Mouse (Mus musculus) heart, postnatal 25 days (tissue): Measurements from ENCODE around the gene Acacb. TPM values are rescaled to one million over a fixed set of nuclear protein-coding genes. Genes with fewer than 3 reads are reported as not detected.

Source experiments
- DNase-seq: peaks from one replicate; pipeline ENCODE4 v3.0.0; 2022; ENCODE audit warnings: low spot score
- intact Hi-C: fragments of 180-260 bp; cut with DNase I; formaldehyde crosslinking; loops from one replicate; pipeline ENCODE4 v1.15.1; 2025
- total RNA-seq, 2 experiments: library from RNA; stranded (reverse); gene quantifications; 2 replicates each; pipeline ENCODE4 v1.2.3; 2021

Gene Acacb
- total RNA-seq, 2 experiments from 2014 or later = 182 to 193 TPM

DNA sequence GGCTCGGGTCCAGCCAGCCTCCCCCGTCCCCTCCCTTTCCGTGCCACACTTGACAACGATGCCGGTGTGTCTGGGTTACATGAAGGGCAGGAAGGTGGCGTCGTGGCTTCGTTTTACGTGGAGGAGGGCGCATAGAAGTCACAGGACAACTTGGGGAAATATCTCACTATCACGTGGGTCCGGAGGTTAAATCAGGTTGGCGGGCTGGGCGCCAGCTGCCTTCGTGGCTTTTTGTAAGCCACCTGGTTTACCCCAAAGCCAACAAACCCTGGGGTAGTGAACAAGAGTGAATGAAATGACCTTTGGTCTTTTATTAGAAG is 14.9 kb upstream of the Acacb start:
- intact Hi-C loops = no loop called here
- DNase-seq = peak; percentile 40

DNA sequence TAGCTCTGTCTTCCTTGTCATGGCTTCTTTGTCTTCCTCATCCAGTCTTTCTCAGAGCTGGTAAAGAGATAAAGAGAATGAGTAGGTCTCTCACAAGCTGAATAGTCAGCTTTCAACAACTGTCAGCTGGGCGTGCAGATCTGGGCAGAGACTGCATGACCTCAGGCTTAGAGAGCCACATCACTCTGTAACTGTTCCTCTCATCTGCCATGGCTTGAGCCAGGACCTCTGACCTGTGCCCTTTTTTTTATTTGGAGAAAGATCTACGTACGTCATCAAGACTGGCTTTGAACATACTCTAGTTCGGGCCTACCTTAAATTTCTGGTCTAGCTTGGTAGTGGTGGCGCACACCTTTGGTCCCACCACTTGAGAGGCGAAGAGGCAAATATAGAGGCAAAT is 13.5 kb upstream of the Acacb start:
- intact Hi-C loops = no loop called here

DNA sequence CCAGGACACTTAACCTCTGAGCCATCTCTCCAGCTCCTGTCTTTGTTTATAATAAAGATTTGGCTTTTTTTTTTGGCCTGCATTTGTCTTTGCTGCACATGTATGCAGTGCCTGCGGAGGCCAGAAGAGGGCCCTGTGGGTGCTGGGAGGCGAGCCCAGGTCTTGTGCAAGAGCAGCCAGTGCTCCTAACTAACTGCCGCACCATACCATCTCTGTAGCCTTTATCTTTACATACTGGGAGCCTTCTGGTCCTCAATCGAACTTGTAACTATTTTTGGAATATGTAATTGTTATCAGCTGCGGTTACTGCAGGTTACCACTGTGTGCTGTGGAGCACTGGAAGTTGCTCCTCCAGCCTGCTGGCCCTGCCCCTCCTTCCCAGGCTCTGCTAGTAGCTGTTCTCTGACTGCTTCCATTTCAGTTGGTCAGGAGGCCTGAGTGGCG is 12.2 kb upstream of the Acacb start:
- intact Hi-C loops = loop anchor here (2.0 kb wide), 1 partner anchor 19 kb away; no protein-coding TSS in a partner anchor
- no peak for DNase-seq

More for the DNA sequence above, 13.5 kb upstream of the Acacb start:
- DNase-seq = no peak

DNA sequence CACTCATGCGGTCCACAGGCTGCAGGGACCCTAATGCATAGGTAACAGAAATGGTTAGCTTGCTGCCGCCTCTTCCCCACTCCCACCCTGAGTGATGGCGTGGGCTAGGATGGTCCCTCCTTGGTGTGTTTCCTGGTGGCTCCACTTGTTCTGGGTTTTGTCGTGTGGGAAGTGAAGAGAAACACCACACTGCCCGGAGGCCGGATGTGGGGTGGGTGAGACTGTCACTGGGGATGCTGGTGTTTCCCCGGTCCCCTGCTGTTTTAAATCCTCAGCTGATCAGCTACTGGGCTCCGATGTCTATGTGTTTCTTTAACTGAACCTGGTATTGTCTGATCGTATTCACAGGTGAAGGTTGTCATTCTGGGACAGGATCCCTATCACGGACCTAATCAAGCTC is 10.8 kb upstream of the Acacb start:
- DNase-seq = no peak
- intact Hi-C loops = loop anchor here (2.0 to 5.0 kb wide), 2 partner anchors 17 to 42 kb away; no protein-coding TSS in a partner anchor

DNA sequence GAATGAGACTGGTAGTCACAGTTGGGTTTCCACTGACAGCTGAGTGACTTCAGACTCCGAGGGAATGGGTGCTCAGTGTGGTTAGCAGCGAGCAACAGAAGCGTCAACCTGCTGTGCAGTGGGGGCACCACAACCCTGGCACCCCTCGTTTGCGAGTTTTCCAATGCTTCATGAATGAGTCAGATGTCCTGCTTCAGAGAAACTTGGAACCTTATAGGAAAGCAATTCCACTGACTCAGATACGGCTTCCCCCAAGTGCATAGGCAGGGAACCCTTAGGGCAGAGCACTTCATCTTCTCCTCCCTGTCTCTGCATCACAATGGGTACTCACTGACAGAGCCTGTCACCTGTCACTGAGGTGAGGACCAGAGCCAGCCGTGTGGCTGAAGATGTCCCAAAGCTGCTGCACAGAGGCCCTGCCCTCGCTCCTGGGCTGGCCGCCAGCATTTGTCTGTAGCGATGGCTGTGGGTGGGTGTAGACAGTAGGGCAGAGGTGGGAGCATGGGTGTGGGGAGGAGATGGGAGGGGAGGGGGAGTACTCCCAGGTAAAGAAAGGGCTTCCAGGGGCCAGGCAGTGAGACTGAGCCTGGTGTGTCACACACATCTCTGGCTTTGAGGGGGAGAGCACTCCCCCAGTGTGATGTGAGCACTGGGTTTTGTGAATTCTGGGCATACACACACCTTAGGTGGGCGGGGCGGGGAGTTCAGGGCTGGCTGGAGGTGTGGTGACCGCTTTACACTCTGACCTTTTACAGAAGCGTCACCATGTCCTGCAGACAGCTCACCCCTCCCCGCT is 8.7 kb upstream of the Acacb start:
- intact Hi-C loops = loop anchor here (5.0 kb wide), 1 partner anchor 40 kb away; no protein-coding TSS in a partner anchor
- DNase-seq = no peak

DNA sequence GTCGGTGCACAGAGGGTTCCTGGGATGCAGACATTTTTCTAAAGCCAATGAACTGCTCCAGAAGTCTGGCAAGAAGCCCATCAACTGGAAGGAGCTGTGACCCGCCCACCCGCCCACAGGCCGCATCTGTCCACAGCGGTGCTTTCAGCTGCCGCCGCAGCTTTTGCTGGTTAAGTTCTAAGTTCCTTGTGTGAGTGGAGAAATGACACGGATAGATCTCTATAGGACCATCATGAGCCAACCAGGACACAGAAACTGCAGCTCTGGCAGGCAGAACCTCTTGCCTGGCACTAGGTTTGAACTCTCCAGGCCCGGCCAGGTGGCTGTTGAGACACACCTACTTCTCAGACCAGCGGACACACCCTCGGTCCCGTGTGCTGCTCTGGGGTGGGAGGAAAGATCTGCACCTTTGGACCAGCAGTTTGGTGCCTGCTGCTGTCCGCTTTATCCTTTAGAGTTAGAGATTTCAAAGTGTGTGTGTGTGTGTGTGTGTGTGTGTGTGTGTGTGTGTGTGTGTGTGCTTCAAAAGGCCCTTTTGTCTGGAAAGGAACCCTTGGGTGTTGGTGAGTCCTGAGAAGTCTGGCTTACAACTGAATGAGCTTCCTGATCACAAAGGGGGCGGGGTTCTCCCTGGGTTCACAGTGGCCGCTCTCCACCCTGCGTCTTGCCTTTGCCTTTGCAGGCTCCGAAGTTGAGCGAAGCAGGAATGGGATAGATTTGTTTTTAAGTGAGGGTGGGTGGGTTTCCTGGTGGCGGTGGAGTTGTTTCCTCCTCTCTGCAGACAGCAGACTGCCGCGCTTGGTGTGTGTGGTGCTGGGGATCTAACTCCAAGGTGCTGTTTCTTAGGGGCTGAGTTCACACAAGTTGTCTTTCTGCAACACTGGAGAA is 7.8 kb upstream of the Acacb start:
- no peak for DNase-seq
- intact Hi-C loops = loop anchor here (5.0 kb wide), 1 partner anchor 39 kb away; no protein-coding TSS in a partner anchor

DNA sequence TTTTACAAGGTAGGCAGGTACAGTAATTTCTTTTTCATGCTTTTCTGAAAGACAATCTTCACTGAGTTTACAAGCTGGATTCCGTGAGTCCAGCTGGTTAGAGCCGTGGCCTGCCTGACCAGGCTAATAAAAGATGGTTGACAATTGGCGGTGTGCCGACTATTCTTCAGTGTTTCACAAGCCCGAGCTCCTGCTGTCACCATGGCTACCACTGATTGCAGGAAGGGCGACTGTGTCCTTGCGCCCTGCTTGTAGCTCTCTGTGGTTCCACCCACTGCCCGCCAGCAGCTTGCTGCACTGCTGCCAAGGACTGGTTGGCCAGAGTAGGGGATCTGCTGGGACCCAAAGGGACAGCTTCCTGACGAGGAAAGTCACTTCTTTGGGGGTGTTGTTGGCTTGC is 7.2 kb upstream of the Acacb start:
- DNase-seq = peak; percentile 84
- intact Hi-C loops = loop anchor here (5.0 kb wide), 1 partner anchor 38 kb away; no protein-coding TSS in a partner anchor

DNA sequence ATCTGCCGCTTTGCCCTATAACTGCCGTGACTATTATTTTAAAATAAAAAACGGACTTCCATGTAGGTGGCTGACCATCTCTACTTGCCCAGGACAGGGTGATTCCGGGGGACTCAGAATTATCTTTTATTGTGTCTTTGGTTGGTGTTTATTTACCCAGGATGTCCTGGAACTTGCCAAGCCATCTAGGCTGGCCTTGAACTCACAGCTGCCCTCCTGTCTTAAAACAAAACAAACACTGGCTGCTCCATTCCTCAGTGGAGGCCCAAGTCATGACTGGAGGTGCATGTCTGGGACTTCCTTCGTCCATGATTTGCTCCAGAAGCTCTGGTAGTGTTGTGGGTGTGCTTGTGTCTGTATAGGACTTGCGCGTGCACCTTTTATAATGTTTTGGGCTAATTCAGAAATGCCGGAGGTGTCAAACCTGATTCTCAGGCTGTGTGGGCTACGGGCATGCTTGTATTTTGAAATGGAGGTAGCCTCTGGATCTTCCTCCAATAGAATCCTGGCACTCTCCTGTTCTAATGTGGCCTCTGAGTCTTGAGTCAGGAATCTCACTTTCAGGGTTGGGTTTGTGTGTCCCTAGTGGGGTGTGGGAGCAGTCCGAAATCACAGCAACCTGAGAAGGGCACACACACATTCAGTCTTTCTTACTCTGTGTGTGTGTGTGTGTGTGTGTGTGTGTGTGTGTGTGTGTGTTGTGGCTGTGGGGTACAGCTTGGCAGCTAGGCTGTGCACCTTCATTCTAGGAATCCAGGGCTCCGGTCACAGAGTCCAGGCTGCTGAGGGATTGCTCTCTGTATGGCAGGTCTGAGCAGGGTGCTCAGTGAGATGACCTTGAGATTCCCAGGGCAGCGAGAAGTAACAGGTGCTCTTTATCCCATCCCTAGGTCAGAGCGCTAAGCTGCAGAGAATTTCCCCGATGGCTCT is 973 bp downstream of the Acacb start:
- DNase-seq = no peak
- intact Hi-C loops = no loop called here

DNA sequence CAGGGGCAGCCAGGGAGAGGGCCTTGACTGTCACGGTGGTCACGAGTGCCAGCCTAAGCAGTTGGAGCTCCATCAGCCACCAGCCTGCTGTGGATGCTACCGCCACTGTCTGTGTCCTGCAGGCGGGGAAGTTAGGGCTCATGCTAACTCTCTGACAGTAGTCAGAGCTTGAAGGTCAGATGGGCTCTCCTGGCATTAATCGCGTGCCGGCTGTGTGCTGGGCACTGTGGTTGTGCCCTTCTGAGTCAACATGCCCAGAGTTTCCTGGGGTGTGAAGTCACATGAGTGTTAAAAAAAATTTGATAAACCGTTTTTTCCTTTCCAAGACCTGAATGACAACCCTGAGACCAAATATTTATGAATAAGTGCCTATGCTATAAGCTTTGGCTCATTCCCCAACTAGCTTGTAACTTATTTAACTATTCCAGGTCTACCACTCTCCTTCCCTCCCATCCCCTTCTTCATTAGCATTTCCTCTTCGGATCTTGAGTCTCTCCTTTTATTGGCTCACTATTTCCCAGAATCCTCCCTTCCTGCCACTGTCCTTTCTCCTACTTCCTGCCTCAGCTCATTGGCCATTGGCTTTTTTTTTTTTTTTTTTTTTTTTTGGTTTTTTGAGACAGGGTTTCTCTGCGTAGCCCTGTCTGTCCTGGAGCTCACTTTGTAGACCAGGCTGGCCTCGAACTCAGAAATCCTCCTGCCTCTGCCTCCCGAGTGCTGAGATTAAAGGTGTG is 6.2 kb downstream of the Acacb start:
- DNase-seq = no peak
- intact Hi-C loops = loop anchor here (2.0 kb wide), 1 partner anchor 18 kb away; no protein-coding TSS in a partner anchor

DNA sequence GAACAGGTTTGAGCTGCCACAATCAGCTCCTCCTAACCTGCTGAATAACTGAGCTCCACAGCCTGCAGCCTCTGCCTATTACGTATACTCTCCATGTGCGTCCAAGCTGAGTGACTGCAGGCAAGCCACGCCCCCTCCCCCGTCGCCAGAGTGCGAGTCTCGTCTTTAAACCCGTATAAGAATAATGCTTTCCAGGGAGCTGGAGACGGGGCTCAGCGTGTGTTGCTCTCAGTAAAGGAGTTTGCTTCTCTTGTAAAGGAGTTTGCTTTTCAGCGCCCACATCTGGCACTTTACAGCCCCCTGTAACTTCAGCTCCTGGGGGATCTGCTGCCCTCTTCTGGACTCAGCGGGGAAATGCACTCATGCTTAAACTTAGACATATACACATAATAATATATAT is 7.2 kb downstream of the Acacb start:
- intact Hi-C loops = loop anchor here (2.0 kb wide), 1 partner anchor 19 kb away; no protein-coding TSS in a partner anchor
- DNase-seq = no peak

DNA sequence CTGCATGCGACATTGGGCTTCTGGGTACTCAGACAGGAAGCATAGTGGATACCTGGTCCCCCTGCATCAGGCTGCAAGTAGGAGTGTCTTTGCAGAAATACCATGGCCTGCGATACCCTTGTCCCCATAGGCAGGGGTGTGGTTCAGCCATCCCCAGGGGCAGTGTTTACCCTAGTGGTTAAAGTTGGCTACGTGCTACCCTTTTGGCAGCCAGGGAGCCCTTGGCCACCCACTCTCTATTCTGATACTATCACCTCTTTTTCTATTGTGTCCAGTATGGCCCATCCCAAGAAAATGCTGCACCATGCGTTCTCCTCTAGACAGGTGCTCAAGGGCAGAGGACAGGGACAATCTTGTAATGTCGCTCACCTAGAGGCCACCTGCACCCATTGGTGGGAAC is 8.4 kb downstream of the Acacb start:
- no peak for DNase-seq
- intact Hi-C loops = no loop called here

DNA sequence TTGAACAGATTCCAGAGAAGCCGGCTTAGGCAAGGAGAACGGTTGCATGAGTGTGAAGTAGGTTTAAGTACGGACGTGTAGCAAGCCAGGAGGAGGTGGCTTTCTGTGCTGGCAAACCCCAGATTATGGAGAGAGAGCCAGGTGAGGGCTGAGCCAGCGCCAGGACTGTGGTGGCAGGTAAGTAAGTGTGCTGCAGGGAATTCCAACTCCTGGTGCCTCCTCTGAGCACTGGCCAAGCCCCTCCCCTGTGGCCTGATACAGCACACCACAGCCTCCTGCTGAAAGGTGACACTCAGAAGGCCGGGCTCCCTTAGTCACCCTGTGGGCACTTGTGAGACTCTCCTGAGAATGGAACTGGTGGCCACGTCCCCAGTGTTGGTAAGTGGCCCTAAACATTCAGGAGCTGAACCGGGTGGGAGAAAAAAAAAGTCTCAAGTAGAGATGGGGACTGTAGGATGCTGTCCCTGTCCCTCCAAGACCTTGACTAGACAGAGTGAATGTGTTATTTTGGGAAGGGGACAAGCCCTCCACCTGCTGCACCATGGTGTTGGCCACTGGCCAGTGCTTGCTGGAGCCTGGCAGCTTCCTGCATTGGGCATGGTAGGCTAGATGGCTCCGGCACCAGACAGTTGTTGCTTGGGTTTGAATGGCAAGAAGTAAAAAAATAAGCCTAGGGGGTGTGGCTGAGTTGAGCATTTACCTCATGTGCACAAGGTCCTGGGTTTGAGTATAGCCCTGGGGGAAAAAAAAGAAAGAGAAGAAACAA is 9.0 kb downstream of the Acacb start:
- intact Hi-C loops = no loop called here
- DNase-seq = no peak

DNA sequence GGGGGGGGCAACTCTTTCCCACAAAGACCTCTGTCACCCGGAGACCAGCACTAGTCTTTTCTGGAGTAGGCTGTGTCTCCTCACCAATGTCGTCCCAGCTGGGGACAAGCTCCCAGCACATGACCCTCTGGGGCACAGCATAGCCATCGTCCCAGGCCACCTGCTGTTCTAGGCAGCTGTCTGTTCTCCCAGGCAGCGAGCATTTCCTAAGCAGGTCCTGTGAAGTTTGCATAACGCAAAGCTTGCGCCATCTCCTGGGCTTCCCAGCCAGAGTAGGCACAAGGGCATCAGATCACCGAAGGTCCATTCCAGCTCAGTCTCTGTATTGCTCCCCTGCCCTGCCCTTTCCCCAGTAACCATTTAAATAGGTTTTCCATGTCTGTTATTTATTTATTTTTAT is 10.9 kb downstream of the Acacb start:
- no peak for DNase-seq
- intact Hi-C loops = no loop called here

DNA sequence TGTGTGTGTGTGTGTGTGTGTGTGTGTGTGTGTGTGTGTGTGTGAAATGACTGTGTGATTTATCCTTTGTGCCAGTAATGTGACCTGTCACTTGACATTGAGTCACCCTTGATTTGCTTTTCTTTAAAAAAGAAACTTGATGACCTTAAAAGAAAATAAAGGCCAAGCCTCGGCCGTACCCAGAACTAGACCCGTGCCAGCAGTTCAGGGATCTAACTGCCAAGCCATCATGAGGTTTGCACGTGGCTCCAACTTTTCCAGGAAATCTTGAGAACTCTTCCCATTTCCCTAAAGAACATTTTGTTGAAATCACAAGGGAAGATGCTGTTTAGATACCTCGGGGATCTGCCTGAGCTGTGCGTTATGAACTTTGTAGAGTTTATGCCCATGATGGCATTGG is 15.1 kb downstream of the Acacb start:
- intact Hi-C loops = no loop called here
- DNase-seq = no peak

DNA sequence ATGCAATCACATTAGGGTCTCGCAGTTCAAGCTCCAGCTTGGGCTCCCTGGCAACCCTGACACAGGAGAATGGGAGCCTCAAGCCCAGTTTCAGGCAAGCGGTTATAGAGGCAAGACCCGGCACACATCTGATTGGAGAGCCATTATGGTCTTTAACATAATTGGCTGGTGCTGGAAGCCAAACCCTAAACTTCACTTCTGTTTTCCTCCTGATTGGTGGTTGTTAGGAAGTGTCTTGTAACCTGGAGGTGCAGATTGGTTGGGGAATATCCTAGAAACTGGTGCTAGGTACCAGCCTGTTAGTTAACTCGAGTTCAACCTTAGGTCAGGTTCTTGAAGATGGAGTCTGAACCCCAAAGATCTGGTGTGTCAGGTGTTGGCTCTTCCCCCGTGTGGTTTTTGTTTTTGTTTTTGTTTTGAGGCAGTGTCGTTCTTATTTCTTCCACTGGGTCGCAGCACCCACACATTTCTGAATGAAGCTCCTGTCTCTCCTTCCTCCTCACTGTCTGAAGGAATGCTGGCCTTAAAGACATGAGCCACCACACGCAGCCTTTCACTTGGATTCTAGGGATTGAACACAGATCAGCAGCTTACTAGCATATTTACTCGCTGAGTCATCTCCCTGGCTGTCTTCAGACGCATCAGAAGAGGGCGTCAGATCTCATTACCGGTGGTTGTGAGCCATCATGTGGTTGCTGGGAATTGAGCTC is 15.9 kb downstream of the Acacb start:
- intact Hi-C loops = no loop called here
- no peak for DNase-seq

DNA sequence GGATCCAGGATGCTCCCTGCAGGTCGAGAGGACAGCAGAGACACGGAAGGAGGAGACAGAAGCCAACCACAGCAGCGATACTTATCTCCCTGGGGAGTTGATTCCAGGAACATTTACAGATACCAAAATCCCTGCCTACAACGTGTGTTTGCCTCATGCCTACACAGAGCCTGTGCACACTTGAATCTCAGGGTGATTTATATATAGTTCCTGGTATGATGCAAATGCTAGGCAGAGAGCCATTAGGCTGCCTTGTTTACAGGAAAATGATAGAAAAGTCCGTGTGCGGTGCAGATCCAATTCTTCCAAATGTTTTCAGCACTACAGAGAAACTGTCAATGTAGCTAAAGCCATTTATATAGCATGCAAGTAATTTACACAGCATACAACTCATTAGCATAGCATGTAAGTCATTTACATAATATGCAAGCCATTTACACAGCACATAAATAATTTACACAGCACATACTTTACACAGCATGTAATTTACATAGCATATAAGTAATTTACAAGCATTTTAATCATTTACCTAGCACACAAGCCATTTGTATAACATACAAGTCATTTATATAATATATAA is 16.9 kb downstream of the Acacb start:
- DNase-seq = no peak
- intact Hi-C loops = no loop called here

DNA sequence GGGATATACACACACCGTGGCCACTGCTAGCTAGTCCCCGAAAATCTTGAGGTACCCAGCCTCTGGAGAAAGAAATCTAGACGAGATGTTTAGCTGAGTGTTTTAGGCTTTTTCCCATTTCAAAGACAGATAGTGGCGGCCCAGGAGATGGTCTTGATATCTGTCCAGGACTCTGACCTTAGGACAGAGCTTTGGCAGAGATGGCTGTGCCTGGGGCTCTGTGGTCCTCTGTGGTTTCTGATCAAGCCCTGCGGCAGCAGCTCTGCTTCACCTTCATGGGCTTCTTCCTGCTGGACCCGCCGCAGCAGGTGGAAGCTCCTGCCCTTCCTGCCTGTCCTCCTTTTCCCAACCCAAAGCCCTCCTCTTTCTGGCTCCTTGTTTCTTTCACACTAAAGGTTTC is 24.0 kb downstream of the Acacb start:
- intact Hi-C loops = no loop called here

More for the DNA sequence above, 24.0 kb downstream of the Acacb start:
- no peak for DNase-seq
